In genomic region chr10:81105565-81106112, GRCm38 (mm10) we compare ENCODE assay signal across 8 mouse cellular contexts. TPM values are rescaled to one million over a fixed set of nuclear protein-coding genes. Genes with fewer than 3 reads are reported as not detected.
DNase-seq lines count a peak whose midpoint lies in the region; ATAC-seq lines count a peak whose summit lies in the region.

Gene Map2k2, plus strand, starts transcription at chr10:81105915.

- H3K27me3 ChIP-seq in hindbrain, embryonic 11.5 days (ENCODE audit: control insufficient read depth, insufficient read depth, low read length): no peaks in the 10 kb centered on the region

- peak; percentile 99 for DNase-seq in NIH3T3 (ENCODE audit: low read depth)
- DNase-seq in cerebellum, adult 9-11 months: peak; percentile 97
- peak; percentile 91 to 97 for DNase-seq in frontal cortex, adult 2 months (ENCODE audit: extremely low spot score in 1 of 2, low spot score in 1 of 2)
- DNase-seq in hindbrain, embryonic 11.5 days (ENCODE audit: low spot score): peak; percentile 99
- peak; percentile 98 for DNase-seq in layer of hippocampus, postnatal 10 days (ENCODE audit: low spot score in 2 of 2)
- peak; percentile 99 for DNase-seq in lung, postnatal 10 days
- DNase-seq in retina, embryonic 14.5 days (ENCODE audit: low spot score): peak; percentile 99
- peak; percentile 99 for DNase-seq in thymus, postnatal 4 days

- under 1% methylated on average over 56 of the region's 56 CpGs for WGBS in hindbrain, embryonic 11.5 days

- H3K36me3 ChIP-seq in hindbrain, embryonic 11.5 days (ENCODE audit: control insufficient read depth, insufficient read depth, low read length): peaks cover 14% of the 10 kb centered on the region

- H3K4me3 ChIP-seq in hindbrain, embryonic 11.5 days (ENCODE audit: low read depth, low read length): peak within 1 kb of the TSS; percentile 83

- H3K9me3 ChIP-seq in hindbrain, embryonic 11.5 days (ENCODE audit: control insufficient read depth, low read length): no peaks in the 10 kb centered on the region

- H3K9ac ChIP-seq in hindbrain, embryonic 11.5 days (ENCODE audit: low read depth, low read length): peak within 1 kb of the TSS; percentile 94

- H3K27ac ChIP-seq in hindbrain, embryonic 11.5 days (ENCODE audit: low read depth, low read length): peak within 1 kb of the TSS; percentile 99

- ATAC-seq in hindbrain, embryonic 11.5 days (ENCODE audit: low FRiP score): peak; percentile 93

- H3K4me2 ChIP-seq in hindbrain, embryonic 11.5 days (replicated peaks; ENCODE audit: low read depth, low read length): peak within 1 kb of the TSS; percentile 50

- H3K4me1 ChIP-seq in hindbrain, embryonic 11.5 days (replicated peaks; ENCODE audit: control insufficient read depth, insufficient read depth, low read length): peaks cover 8% of the 10 kb centered on the region

RNA-seq across cellular contexts. Expression of gene Map2k2, which starts in this region (rescaled TPM):
- 189 and 202 TPM in 2 replicates for polyA plus RNA-seq in frontal cortex, adult 2 months (2012; rRNA removed)
- 201 and 203 TPM in 2 replicates for polyA plus RNA-seq in hindbrain, embryonic 11.5 days (2014; fragmentation: Nextera tagmentation; extraction: Ambion mirVana)
- total RNA-seq in layer of hippocampus, postnatal 10 days (2021): 100 to 1,000 TPM; 139 to 150 TPM

Comparison
In these comparisons a context has a peak if more than half of its experiments do, and no peak if none do; other contexts are left out.
1. Peak in every context shown above with its lines: DNase-seq, ATAC-seq, H3K4me3 ChIP-seq and H3K27ac ChIP-seq.